Mouse (Mus musculus) thymus, adult 18-20 months (tissue): ENCODE results near the gene Large2.

Experiments used
- DNase-seq, 2 experiments: peaks; one replicate each; pipeline ENCODE4 v3.0.0; 2022; ENCODE audit warnings: mixed read lengths in 2 of 2

Large2 gene

GRCm38 (mm10) chr2:92371971-92372690 lies 2.5 kb downstream of the Large2 start:
- no peak for DNase-seq

- DNase-seq, result no peak
Measured at GRCm38 (mm10) chr2:92370821-92371805, 3.6 kb downstream of the Large2 start.

- DNase-seq, result no peak
Measured at GRCm38 (mm10) chr2:92370375-92370774, 4.3 kb downstream of the Large2 start.

- DNase-seq, result no peak
Measured at GRCm38 (mm10) chr2:92367383-92368029, 7.2 kb downstream of the Large2 start.

GRCm38 (mm10) chr2:92365568-92365967 lies 9.1 kb downstream of the Large2 start:
- DNase-seq, result no peak

GRCm38 (mm10) chr2:92364086-92364485 lies 10.6 kb downstream of the Large2 start:
- DNase-seq, result no peak

GRCm38 (mm10) chr2:92362571-92363228 lies 12.0 kb downstream of the Large2 start:
- no peak for DNase-seq

GRCm38 (mm10) chr2:92361795-92362194 lies 12.9 kb downstream of the Large2 start:
- no peak for DNase-seq

- no peak for DNase-seq
Measured at GRCm38 (mm10) chr2:92360893-92361292, 13.8 kb downstream of the Large2 start.

- no peak for DNase-seq
Measured at GRCm38 (mm10) chr2:92360186-92360823, 14.4 kb downstream of the Large2 start.

- no peak for DNase-seq
Measured at GRCm38 (mm10) chr2:92359301-92359700, 15.4 kb downstream of the Large2 start.

GRCm38 (mm10) chr2:92354224-92354623 lies 20.4 kb downstream of the Large2 start:
- no peak for DNase-seq

GRCm38 (mm10) chr2:92353402-92353801 lies 21.3 kb downstream of the Large2 start:
- DNase-seq, result no peak

GRCm38 (mm10) chr2:92350686-92351085 lies 24.0 kb downstream of the Large2 start:
- no peak for DNase-seq

GRCm38 (mm10) chr2:92349589-92350425 lies 24.9 kb downstream of the Large2 start:
- DNase-seq, result no peak

GRCm38 (mm10) chr2:92347191-92347590 lies 27.5 kb downstream of the Large2 start:
- DNase-seq, result no peak

GRCm38 (mm10) chr2:92342418-92342817 lies 32.3 kb downstream of the Large2 start:
- DNase-seq, result no peak

- no peak for DNase-seq
Measured at GRCm38 (mm10) chr2:92331871-92332270, 42.8 kb downstream of the Large2 start.

- no peak for DNase-seq
Measured at GRCm38 (mm10) chr2:92331410-92331809, 43.3 kb downstream of the Large2 start.

GRCm38 (mm10) chr2:92330840-92331239 lies 43.8 kb downstream of the Large2 start:
- DNase-seq, result no peak

- no peak for DNase-seq
Measured at GRCm38 (mm10) chr2:92328206-92328605, 46.5 kb downstream of the Large2 start.
